ENCODE assay signal across 12 mouse cellular contexts in genomic region chr3:152095030-152095429, GRCm38 (mm10).
DNase-seq lines count a peak whose midpoint lies in the region; ATAC-seq and TF ChIP-seq lines count a peak whose summit lies in the region.
"Had no signal": no experiment of that assay in that cellular context is flagged by ENCODE, and none has a peak within 500 bp of the region (broad histone marks: within the 10 kb centered on the region; RNA-seq: fewer than 3 reads in every experiment).

No protein-coding gene starts in this region.

- no peaks in the 10 kb centered on the region for H3K9me3 ChIP-seq in heart, postnatal 0 days (replicated peaks; ENCODE audit: control insufficient read depth, low read length)
- no peaks in the 10 kb centered on the region for H3K9me3 ChIP-seq in lung, embryonic 16.5 days (ENCODE audit: control insufficient read depth, low read length)
- H3K9me3 ChIP-seq: liver, embryonic 13.5 days; stomach, embryonic 15.5 days had no signal

- H3K4me2 ChIP-seq in heart, postnatal 0 days (ENCODE audit: low read depth, low read length) = no peak overlapping the region
- H3K4me2 ChIP-seq in lung, embryonic 16.5 days (ENCODE audit: low read depth, low read length) = no peak overlapping the region
- H3K4me2 ChIP-seq: liver, embryonic 13.5 days; stomach, embryonic 15.5 days had no signal

- H3K4me1 ChIP-seq in heart, postnatal 0 days (ENCODE audit: control insufficient read depth, insufficient read depth) = no peaks in the 10 kb centered on the region
- no peaks in the 10 kb centered on the region for H3K4me1 ChIP-seq in lung, embryonic 16.5 days (replicated peaks; ENCODE audit: control insufficient read depth, insufficient read depth, low read length)
- H3K4me1 ChIP-seq in lung, adult 2 months (ENCODE audit: control insufficient read depth, insufficient read depth, low read length) = no peaks in the 10 kb centered on the region
- H3K4me1 ChIP-seq: liver, embryonic 13.5 days; stomach, embryonic 15.5 days had no signal

- H3K27ac ChIP-seq in heart, postnatal 0 days (ENCODE audit: low read depth) = no peak overlapping the region
- no peak overlapping the region for H3K27ac ChIP-seq in lung, embryonic 16.5 days (ENCODE audit: low read length)
- H3K27ac ChIP-seq: liver, embryonic 13.5 days; stomach, embryonic 15.5 days had no signal

- 5% methylated on average over 3 of the region's 3 CpGs for WGBS in heart, postnatal 0 days
- WGBS in lung, embryonic 16.5 days = 2% methylated on average over 3 of the region's 3 CpGs
- WGBS in lung, adult 2 months = 3% methylated on average over 3 of the region's 3 CpGs

- no peaks in the 10 kb centered on the region for H3K27me3 ChIP-seq in heart, postnatal 0 days (ENCODE audit: control insufficient read depth, insufficient read depth, low read length)
- H3K27me3 ChIP-seq in lung, embryonic 16.5 days (ENCODE audit: control insufficient read depth, insufficient read depth, low read depth, low read length) = no peaks in the 10 kb centered on the region
- H3K27me3 ChIP-seq: stomach, embryonic 15.5 days had no signal

- intact Hi-C loops in gastrocnemius, postnatal 14 days (cut with DNase I; ENCODE audit: low total_unique reads) = no loop called here

- DNase-seq in heart, postnatal 0 days (ENCODE audit: low spot score) = peak; percentile 65
- no peak for DNase-seq in heart, adult 8-10 months (ENCODE audit: low spot score)
- DNase-seq in lung, adult 2 months = no peak
- peak; percentile 38 for DNase-seq in brain, adult 2 months (ENCODE audit: low read depth, low spot score)
- peak; percentile 42 for DNase-seq in mesoderm, embryonic 11.5 days (ENCODE audit: low read depth, low spot score)
- no peak for DNase-seq in gastrocnemius, postnatal 14 days
- DNase-seq: cerebellum, adult 11-12 months; kidney, adult 8-10 months; liver, embryonic 13.5 days had no signal

- ATAC-seq in heart, postnatal 0 days (ENCODE audit: insufficient read depth, low read depth) = no peak; the same call in 1 of the 2 replicates
- peak; percentile 51; the same call in 1 of the 2 replicates for ATAC-seq in lung, embryonic 16.5 days (ENCODE audit: low read depth)
- no peak for ATAC-seq in inflammation-experienced regulatory T-cells, adult 6 months

- no peak overlapping the region for H3K9ac ChIP-seq in heart, postnatal 0 days (replicated peaks; ENCODE audit: low read depth, low read length)
- no peak overlapping the region for H3K9ac ChIP-seq in lung, embryonic 16.5 days (ENCODE audit: low read length)
- H3K9ac ChIP-seq: liver, embryonic 13.5 days; stomach, embryonic 15.5 days had no signal

- H3K36me3 ChIP-seq in heart, postnatal 0 days (replicated peaks; ENCODE audit: control insufficient read depth, insufficient read depth, low read length) = no peaks in the 10 kb centered on the region
- H3K36me3 ChIP-seq in lung, embryonic 16.5 days (ENCODE audit: control insufficient read depth, insufficient read depth, low read length) = no peaks in the 10 kb centered on the region
- H3K36me3 ChIP-seq: liver, embryonic 13.5 days; stomach, embryonic 15.5 days had no signal

- no peak for TF ChIP-seq POLR2A in lung, adult 2 months (IDR thresholded peaks at IDR 0.05; ENCODE audit: borderline replicate concordance, extremely low read depth, low read depth, low read length)

- TF ChIP-seq EP300 in heart, postnatal 0 days (IDR thresholded peaks at IDR 0.05; ENCODE audit: low read depth) = no peak

- H3K4me3 ChIP-seq in heart, postnatal 0 days (ENCODE audit: low read depth, low read length) = no peak overlapping the region
- H3K4me3 ChIP-seq in lung, embryonic 16.5 days (ENCODE audit: low read length) = no peak overlapping the region
- H3K4me3 ChIP-seq in lung, adult 2 months (replicated peaks; ENCODE audit: extremely low read depth, low read depth, low read length) = no peak overlapping the region
- H3K4me3 ChIP-seq: liver, embryonic 13.5 days; stomach, embryonic 15.5 days had no signal

- TF ChIP-seq CTCF in heart, postnatal 0 days (IDR thresholded peaks at IDR 0.05; ENCODE audit: low read depth) = peak; percentile 58
- no peak for TF ChIP-seq CTCF in lung, adult 2 months (IDR thresholded peaks at IDR 0.05; ENCODE audit: insufficient read depth, low read length)

Comparison
In these comparisons a context has a peak if more than half of its experiments do, and no peak if none do; other contexts are left out.
1. DNase-seq: peak in heart, postnatal 0 days (single experiment), brain, adult 2 months (single experiment) and mesoderm, embryonic 11.5 days (single experiment); none in heart, adult 8-10 months (single experiment), lung, adult 2 months (single experiment) and gastrocnemius, postnatal 14 days (single experiment).